Mouse (Mus musculus) neutrophil, adult 5-6 weeks (primary cell): ENCODE data around the gene Dscam. TPM values are rescaled to one million over a fixed set of nuclear protein-coding genes. Genes with fewer than 3 reads are reported as not detected.

Source experiments
- ATAC-seq: fragments of 151-379, 151-347 bp; 2 replicates; pipeline ENCODE4 v1.8.0; 2017; ENCODE audit warnings: mild to moderate bottlenecking, moderate TSS enrichment; ENCODE audit not compliant: insufficient number of reproducible peaks, poor library complexity, low FRiP score, severe bottlenecking; ENCODE audit errors: extremely low read depth
- total RNA-seq: library from RNA; stranded (forward); fragments of 200-1000 nt; gene quantifications from 2 replicates; pipeline ENCODE4 v1.2.3, GENCODE M21; 2017

The Dscam gene
- total RNA-seq, 1 experiment from 2014 or later, result 0.23 TPM

GRCm38 (mm10) chr16:96718221-96718620, 452.3 kb downstream of the Dscam start:
- ATAC-seq, result no peak

DNA sequence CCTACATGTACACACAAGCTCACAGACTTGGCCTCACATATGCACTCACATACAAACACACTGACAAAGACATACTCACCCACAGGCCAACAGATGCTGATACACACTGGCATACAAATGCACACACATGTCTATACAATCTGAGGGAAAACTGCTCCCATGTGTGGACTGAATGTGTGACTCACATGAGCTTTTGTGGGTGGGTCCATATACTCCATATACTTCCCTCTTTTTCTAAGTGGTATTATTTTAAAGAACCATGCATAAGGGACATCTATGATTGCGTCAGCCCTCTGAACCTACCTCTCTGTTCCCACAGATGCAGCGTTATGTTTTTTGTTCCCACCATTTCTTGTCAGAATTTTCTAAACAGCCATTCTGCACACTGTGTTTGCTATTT, 453.9 kb downstream of the Dscam start:
- ATAC-seq, result no peak

GRCm38 (mm10) chr16:96711935-96712334, 458.6 kb downstream of the Dscam start:
- no peak for ATAC-seq

DNA sequence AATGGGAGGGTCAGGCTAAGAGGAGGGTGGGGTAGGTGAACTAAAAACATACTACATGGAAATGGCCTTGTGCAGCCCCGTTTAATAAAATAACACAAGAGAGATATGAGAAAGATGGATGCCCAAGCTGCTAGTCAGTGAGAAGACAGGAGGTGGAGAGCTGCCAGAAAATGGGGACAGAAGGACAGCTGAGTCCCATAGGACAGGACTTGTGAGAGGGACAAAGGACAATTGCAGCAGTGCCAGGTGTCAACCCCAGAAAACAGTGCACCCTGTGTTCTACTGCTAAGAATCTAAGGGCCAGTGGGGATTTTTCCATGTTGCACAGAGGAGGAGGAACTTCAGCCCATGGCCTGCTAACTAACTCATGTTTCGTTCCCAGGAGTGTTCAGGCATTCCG, 470.0 kb downstream of the Dscam start:
- ATAC-seq, result no peak

DNA sequence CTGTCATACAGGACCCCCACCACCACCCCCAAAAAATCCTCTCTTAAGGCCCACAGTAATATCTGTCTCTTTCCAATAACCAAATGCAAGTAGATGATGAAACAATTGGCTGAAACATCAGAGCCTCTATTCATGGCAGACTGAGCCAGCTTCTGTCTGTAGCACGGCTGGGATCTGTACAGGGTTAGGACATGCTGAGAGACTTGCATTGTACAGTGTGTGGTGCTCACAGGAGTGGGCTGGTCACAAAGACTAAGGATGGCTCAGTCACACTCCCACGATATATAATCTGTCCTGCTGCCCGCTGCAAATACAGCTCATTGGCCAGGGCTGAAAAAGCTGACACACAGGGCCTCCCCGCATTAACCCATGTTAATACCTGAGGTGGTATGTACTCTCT, 474.7 kb downstream of the Dscam start:
- ATAC-seq, result no peak

DNA sequence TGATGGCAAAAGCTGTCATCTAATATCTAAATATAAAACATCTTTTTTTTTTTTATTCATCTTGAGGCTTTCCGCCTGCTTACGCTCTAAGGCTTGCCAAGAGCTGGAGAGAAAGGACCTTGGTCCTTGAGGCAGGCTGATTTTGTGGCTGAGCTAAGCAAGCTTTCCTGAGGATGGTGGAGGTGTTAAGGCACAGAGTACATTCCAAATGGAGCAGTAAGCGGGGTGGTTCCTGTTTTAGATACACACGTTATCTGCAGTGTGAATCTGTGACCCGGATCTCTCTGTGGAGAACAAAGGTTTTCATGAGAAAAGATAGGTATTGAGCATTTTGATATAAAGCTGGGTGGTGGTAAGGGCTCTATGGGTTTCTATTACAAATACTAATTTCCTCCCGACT, 479.0 kb downstream of the Dscam start:
- no peak for ATAC-seq

DNA sequence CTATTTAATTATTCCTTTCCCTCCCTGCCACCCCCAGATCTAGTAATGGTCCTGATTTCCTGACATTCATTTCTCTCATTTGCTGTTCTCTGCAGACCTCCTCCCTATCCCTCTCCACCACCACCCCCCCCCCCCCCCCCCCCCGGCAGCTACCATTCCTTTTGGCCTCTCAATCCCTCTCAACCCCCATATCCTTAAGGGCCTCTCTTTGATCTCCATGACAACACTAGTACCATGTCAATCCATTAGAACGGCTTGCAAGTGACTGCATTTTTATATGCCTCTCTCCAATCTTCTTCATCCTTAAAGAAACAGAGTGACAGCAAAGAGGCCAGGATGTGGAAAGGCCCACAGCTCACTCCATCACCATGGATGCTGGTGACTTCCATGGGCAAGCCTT, 480.5 kb downstream of the Dscam start:
- no peak for ATAC-seq

DNA sequence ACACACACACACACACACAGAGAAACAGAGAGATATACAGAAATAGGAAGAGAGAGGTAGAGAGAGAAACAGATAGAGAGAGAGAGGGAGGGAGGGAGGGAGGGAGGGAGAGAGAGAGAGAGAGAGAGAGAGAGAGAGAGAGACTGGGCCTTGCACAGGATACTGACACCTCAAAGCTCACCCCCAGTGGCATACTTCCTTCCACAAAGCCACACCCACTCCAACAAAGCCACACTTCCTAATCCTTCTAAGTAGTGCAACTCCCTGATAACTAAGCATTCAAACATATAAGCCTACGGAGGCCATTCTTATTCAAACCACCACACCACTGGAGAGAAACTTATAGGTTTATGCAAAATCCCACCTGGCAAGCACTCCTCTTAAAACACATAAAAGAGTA, 481.1 kb downstream of the Dscam start:
- ATAC-seq, result no peak

- no peak for ATAC-seq
Observed at GRCm38 (mm10) chr16:96685065-96685464, 485.5 kb downstream of the Dscam start.

DNA sequence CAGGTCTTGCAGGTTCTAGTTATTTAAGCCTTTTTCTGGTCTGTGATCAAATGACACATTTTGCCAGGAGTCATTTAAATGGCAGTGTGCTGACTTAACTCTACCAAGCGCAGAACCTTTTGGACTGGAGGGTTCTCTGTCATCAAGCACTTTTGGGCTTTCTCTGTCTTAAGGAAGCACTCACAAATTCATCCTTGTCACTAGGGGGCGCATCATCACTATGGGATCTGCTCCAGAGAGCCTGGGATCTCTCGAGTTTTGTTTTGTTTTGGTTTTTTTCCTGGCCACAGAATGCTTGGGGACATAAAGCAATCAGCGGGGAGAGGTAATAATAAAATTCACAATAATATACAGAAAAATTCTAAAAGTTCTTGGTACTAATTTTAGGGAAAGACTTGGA, 486.0 kb downstream of the Dscam start:
- no peak for ATAC-seq

GRCm38 (mm10) chr16:96682289-96682972, 488.1 kb downstream of the Dscam start:
- no peak for ATAC-seq

DNA sequence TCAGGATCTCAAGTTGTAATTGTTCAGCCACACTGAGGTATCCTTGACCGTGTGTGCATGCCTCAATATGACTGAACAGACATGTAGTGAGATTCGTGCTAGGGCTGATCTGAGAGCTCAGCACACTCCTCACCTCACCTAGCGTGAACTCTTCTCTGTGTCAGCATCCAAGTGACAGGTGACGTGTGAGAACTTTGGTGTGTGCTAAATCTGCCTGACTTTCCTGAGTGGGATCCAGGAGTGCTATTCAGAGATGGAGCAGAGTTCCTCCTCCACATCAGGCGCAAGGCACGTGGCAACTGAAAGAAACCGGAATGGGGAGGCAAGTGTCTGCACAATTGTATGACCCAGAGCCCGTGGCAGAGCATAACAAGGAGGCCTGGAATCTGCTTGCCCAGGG, 490.6 kb downstream of the Dscam start:
- no peak for ATAC-seq

- ATAC-seq, result no peak
Observed at GRCm38 (mm10) chr16:96677471-96677870, 493.1 kb downstream of the Dscam start.

GRCm38 (mm10) chr16:96676663-96677062, 493.9 kb downstream of the Dscam start:
- no peak for ATAC-seq

GRCm38 (mm10) chr16:96673191-96673847, 497.2 kb downstream of the Dscam start:
- no peak for ATAC-seq

DNA sequence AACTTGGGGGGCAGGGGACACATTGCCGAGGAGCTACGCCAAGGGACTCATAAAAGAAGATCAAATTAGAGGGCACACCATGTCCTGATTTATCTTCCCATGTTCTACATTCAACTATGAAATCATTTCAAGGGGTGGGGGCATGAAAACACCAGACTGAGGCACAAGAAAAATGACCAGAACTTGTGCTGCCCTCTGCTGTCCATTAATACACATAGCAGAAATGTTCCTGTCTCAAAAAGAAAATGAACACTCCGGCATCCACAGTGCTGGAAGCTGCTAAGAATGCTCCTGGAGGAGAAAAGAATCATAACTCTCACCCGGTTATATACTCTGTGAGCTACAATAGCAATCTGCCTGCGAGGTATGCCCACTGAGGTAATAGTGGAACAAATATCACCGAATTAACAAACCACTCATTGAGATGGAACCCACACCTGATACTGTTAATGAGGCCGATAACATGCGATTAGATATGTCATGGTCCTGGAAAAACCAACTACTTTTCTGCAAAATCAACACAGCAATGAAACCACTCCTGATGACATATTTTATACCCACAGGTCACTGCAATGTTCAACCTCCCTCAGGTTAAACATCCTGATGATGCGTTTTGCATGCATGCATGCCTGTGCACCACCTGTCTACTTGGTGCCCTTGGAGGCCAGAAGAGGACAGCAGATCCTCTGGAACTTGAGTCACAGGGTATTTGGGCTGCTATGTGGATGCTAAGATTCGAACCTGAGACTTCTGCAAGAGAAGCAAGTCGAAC, 498.8 kb downstream of the Dscam start:
- ATAC-seq, result no peak

- no peak for ATAC-seq
Observed at GRCm38 (mm10) chr16:96669706-96670105, 500.8 kb downstream of the Dscam start.

DNA sequence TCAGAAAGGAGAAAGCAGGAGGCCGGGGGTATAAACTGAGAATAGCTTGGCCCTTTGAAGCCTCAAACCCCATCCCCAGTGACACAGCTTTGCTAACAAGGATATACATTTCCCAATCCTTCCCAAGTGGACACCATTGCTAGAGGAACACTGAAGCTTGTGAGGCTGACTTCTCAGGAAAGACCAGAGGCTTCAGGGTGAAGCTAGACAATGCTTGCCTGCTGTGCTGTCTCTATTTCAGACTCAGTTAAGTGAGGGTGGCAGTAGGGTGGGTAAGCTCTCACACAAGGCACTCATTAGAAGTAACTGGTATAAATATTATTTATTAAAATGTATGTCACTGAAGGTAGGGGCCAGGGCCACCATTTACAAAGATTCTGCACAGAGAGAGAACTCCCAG, 502.1 kb downstream of the Dscam start:
- no peak for ATAC-seq

GRCm38 (mm10) chr16:96661073-96661472, 509.5 kb downstream of the Dscam start:
- no peak for ATAC-seq

DNA sequence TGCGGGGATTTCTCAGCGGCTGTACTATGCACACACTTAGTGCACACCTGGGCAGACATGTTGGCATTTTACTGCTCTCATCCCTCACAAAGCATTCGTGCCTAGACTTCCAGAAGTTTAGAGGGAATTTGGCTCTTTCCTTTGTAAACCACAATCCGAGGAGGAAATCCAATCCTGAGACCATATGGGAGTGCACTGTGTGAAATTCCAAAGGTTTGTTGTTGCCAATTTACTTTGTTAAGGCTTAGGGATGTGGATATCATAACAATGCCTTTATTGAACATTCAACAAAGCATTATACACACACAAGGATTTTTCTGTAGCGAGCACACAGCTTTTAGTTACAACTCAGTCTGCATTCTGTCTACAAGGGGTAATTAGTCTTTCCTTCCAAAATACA, 511.3 kb downstream of the Dscam start:
- ATAC-seq, result no peak
